Mouse (Mus musculus): Measurements from ENCODE around the gene Knop1. TPM values are rescaled to one million over a fixed set of nuclear protein-coding genes. Genes with fewer than 3 reads are reported as not detected.

Knop1 gene
- polyA plus RNA-seq, 1 experiment from 2014 or later, result 141 TPM

DNA sequence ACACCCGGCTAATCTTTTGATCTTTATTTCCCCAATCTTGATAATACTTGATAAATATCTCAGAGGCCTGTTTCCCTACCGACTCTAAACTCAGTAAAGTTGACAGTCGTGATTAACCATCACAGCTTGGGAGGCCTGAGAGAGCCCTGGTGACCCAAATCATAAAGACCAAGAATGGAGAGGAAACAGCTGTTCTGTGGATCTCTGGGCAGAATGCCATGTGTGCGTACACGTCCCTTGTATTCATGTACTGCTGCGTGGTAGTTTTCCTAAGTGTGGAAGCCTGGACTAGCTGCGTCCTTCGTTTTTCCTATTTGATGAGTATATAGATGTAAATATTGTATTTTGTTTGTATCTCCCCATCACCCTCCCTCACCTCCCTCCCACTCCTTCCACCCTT lies 48.2 kb downstream of the Knop1 start:
- Histone ChIP-seq H3K9me3 (replicated peaks) (no peaks in the 10 kb centered on the region), H3K36me3 (peaks cover 31% of the 10 kb centered on the region), H3K4me1 (peaks cover 19% of the 10 kb centered on the region), H3K4me3 (no peak overlapping the region), H3K27ac (replicated peaks) (no peak overlapping the region), H3K27me3 (ENCODE audit: low read depth, poor library complexity, severe bottlenecking) (no peaks in the 10 kb centered on the region)
- 92% methylated on average over 8 of the region's 8 CpGs for WGBS
- no peak for DNase-seq (ENCODE audit: low spot score)

DNA sequence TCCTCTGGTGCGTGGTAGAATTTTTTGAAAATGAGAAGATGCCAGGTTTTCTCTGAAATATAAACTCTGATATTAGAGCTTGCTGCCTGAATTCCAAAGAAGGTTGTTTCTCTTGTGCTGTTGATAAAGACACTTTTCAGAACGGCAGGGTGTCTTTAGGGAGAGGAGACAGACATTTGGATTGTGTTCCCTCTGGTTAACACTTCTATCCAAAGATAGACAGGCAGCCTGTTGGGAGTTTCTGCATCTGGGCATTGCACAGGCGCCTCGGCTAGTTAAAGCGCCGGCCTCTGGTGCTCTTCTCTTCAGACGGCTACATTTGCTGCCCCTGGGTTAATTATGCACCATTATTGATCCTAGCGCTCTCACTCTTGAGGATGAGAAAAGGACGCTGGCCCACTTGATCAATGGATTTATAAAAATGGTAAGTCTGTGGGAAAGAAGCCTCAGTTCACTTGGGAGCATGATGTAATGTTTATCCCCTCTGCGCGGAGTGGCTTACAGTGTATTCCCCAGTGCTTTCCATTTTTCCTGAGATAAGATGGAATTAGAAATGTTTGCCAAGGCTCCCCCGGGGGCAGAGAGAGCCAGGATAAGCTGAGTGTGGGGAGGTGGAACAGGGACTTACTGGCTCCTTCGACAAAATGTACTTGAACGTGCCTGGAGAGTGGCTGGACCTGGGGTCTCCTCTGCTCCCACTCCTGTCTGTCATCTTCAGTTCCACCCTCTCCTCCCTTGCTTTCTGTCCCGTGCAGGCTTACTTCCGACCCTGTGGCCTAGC lies 49.2 kb downstream of the Knop1 start:
- H3K27ac ChIP-seq (replicated peaks), result peak overlapping the region; percentile 42; the same call in 1 of the 2 replicates
- 78% methylated on average over 16 of the region's 16 CpGs for WGBS
- H3K4me3 ChIP-seq, result no peak overlapping the region
- peak; percentile 21 for DNase-seq (ENCODE audit: low spot score)
- H3K27me3 ChIP-seq (ENCODE audit: low read depth, poor library complexity, severe bottlenecking), result no peaks in the 10 kb centered on the region
- peaks cover 13% of the 10 kb centered on the region for H3K4me1 ChIP-seq
- no peaks in the 10 kb centered on the region for H3K9me3 ChIP-seq (replicated peaks)
- H3K36me3 ChIP-seq, result peaks cover 41% of the 10 kb centered on the region

DNA sequence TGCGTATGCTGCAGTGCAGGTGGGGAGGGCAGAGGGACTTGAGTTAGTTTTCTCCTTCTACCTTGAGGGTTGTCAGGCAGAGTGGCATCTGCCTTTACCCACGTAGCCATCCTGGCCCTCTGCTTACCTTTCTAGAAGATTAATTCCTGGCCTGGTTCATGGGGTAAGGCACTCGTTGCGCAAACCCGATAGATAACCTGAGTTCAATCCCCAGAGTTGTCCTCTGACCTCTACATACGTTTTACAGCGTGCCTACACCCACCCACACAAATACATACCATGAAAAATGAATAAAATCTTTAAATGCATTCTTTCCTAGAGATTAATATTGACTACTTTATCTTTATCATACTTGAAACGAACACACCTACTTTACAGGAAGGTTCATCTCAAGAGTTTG lies 52.6 kb downstream of the Knop1 start:
- DNase-seq (ENCODE audit: low spot score), result no peak
- Histone ChIP-seq H3K36me3 (peaks cover 38% of the 10 kb centered on the region), H3K9me3 (replicated peaks) (no peaks in the 10 kb centered on the region), H3K27ac (replicated peaks) (no peak overlapping the region), H3K27me3 (ENCODE audit: low read depth, poor library complexity, severe bottlenecking) (no peaks in the 10 kb centered on the region), H3K4me3 (no peak overlapping the region), H3K4me1 (peaks cover 13% of the 10 kb centered on the region)
- WGBS, result 93% methylated on average over 8 of the region's 8 CpGs

DNA sequence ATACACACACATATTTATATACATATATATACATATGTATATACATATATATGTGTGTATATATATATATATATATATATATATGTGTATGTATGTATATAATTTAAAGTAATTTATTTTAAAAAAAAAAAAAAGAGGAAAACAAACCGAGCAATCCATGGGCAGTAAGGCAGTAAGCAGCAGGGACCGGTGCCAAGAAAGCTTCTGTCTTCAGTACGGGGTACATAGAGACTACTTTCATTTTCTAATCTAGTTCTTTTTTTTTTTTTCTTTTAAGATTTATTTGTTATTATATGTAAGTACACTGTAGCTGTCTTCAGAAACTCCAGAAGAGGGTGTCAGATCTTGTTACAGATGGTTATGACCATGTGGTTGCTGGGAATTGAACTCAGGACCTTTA lies 54.3 kb downstream of the Knop1 start:
- 97% methylated on average over 3 of the region's 3 CpGs for WGBS

DNA sequence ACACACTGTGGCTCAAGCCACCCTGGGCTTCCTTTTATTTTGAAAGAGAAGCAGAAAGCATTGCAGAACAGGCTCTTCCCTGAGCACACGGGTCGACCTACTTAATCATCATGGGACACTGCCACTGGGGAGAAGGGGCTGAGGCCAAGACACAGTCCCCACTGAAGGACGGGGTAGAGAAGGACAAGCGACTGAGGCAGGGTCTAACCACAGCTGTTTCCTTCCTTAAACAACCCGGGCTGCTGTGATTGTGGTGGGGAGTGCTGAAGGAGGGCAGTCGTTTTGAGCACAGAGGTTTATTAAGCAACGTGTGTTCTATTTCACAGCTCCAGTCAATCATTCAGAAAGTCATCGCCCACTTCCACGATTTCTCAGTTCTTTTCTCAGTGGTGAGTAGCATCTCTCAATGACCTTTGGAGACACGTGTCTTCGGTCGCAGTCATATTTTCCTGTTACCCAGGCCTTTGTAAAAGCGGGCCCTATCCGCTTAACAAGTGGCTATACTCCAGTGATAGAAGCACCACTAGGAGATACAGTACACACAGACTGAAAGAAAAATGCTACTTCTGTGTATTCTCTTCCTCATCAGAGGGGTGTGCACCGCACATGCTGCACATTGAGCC lies 55.8 kb downstream of the Knop1 start:
- Histone ChIP-seq H3K27ac (replicated peaks) (no peak overlapping the region), H3K36me3 (peaks cover 54% of the 10 kb centered on the region), H3K9me3 (replicated peaks) (no peaks in the 10 kb centered on the region), H3K4me1 (peaks cover 7% of the 10 kb centered on the region), H3K4me3 (no peak overlapping the region), H3K27me3 (ENCODE audit: low read depth, poor library complexity, severe bottlenecking) (no peaks in the 10 kb centered on the region)
- no peak for DNase-seq (ENCODE audit: low spot score)
- 92% methylated on average over 15 of the region's 15 CpGs for WGBS

More for the DNA sequence above, 54.3 kb downstream of the Knop1 start:
- no peak for DNase-seq (ENCODE audit: low spot score)
- H3K36me3 ChIP-seq, result peaks cover 46% of the 10 kb centered on the region
- H3K27ac ChIP-seq (replicated peaks), result no peak overlapping the region
- H3K9me3 ChIP-seq (replicated peaks), result no peaks in the 10 kb centered on the region
- no peak overlapping the region for H3K4me3 ChIP-seq
- peaks cover 8% of the 10 kb centered on the region for H3K4me1 ChIP-seq
- no peaks in the 10 kb centered on the region for H3K27me3 ChIP-seq (ENCODE audit: low read depth, poor library complexity, severe bottlenecking)

DNA sequence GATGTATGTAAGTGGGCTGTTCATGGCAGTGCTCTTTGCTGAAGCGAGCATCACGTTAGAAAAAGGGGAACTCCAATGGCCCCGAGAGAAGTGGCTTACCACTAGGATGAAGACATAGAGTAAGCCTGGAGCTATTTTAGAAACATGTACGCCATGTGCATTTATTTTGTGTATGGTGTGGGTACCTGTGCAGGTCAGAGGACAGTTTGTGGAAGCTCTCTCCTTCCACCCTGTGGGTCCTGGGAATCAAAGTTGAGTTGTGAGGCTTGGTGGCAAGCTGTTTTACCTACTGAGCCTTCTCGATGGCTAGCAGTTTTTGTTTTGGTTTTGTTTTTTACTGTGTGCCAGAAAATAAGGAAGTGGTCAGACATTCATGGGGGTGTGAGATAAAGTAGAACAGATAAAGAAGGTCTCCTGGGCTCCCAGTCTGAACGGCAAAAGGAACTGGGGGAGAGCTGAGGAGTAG lies 57.9 kb downstream of the Knop1 start:
- Histone ChIP-seq H3K4me3 (no peak overlapping the region), H3K36me3 (peaks cover 53% of the 10 kb centered on the region), H3K9me3 (replicated peaks) (no peaks in the 10 kb centered on the region), H3K27ac (replicated peaks) (no peak overlapping the region), H3K27me3 (ENCODE audit: low read depth, poor library complexity, severe bottlenecking) (no peaks in the 10 kb centered on the region), H3K4me1 (peaks cover 8% of the 10 kb centered on the region)
- DNase-seq (ENCODE audit: low spot score), result no peak
- WGBS, result 92% methylated on average over 6 of the region's 6 CpGs

DNA sequence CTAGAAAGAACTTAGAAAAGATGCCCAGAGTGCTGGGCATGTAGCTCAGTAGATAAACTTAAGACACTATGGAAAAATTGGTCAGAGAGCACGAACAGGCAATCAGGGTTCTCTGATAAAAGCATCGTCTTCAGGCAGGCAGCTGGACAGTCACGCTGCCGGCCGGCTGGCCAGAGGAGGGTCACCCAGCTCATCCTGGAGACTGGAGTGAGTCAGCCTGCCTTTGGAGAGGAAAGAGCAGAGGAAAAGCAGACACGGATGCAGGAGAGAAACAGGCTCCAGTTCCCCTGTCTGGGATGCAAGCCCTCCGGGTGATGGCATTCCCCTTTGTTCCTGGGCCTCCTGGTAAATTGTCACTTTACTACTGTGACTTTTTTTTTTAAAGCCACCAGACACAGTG lies 58.5 kb downstream of the Knop1 start:
- Histone ChIP-seq H3K27ac (replicated peaks) (no peak overlapping the region), H3K27me3 (ENCODE audit: low read depth, poor library complexity, severe bottlenecking) (no peaks in the 10 kb centered on the region), H3K4me1 (peaks cover 8% of the 10 kb centered on the region), H3K36me3 (peaks cover 55% of the 10 kb centered on the region), H3K4me3 (no peak overlapping the region), H3K9me3 (replicated peaks) (no peaks in the 10 kb centered on the region)
- 85% methylated on average over 7 of the region's 7 CpGs for WGBS
- DNase-seq (ENCODE audit: low spot score), result no peak

DNA sequence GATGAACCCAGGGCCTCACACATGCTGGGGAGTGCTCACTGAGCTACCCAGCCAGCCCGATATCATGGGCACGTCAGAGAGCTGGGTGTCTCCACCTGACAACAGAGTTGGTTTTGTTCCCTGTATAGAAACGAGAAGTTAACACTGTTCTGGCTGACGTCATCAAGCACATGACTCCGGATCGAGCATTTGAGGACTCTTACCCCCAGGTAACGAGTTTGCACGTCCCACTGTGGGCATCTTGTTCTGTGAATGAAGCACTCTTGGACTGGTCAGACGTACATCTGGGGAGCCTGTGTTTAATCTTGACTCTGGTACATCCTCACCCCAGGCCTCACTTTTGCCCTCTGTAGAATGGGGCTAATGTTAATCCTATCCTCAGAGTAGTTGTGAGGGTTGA lies 59.2 kb downstream of the Knop1 start:
- Histone ChIP-seq H3K9me3 (replicated peaks) (no peaks in the 10 kb centered on the region), H3K36me3 (peaks cover 53% of the 10 kb centered on the region), H3K27me3 (ENCODE audit: low read depth, poor library complexity, severe bottlenecking) (no peaks in the 10 kb centered on the region), H3K27ac (replicated peaks) (no peak overlapping the region), H3K4me1 (peaks cover 8% of the 10 kb centered on the region), H3K4me3 (no peak overlapping the region)
- DNase-seq (ENCODE audit: low spot score), result no peak
- WGBS, result 94% methylated on average over 9 of the region's 9 CpGs

DNA sequence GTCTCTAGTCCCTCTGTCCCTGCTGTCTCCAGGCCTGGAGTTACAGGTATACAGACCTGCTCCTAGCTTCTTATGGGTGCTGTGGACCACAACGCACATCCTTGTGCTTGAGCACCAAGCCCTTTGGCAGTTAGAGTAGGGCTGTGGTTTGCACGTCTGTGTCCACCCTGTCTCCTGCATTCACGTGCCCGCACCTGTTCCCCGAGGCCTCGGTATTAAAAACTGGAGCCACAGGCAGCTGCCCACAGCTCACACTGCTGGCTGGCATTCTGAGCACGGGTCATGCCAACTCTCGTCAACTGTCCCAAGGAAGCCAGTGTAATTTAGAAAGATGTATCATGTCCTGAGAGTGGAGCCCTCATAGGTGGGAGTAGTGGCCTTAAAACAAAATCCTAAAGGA lies 60.3 kb downstream of the Knop1 start:
- WGBS, result 97% methylated on average over 8 of the region's 8 CpGs
- H3K36me3 ChIP-seq, result peaks cover 55% of the 10 kb centered on the region

DNA sequence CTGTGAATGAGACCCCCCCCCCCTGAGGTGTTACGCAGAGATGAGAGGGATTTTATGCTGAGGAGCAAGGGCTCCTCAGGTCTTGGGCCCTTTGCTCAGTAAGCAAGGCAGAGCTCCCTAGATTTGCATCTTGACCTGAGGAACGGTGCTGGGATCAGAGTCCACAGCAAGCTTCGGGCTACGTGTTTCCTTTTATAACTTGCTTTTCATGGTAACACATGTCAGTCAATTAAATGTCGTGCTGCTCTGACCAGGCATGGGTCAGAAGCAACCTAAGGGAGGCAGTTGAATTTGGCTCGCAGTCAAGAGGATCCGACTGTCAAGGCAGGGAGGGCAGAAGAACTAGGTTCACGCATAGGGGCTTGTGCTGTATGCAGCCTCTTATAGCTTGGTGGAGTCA lies 62.2 kb downstream of the Knop1 start:
- H3K27me3 ChIP-seq (ENCODE audit: low read depth, poor library complexity, severe bottlenecking), result no peaks in the 10 kb centered on the region
- H3K9me3 ChIP-seq (replicated peaks), result no peaks in the 10 kb centered on the region
- peaks cover 10% of the 10 kb centered on the region for H3K4me1 ChIP-seq
- peaks cover 50% of the 10 kb centered on the region for H3K36me3 ChIP-seq
- H3K27ac ChIP-seq (replicated peaks), result 0 out of 2 replicates have a peak overlapping the region, but pooled peaks have one; percentile 17
- H3K4me3 ChIP-seq, result no peak overlapping the region
- WGBS, result 90% methylated on average over 8 of the region's 8 CpGs
- DNase-seq (ENCODE audit: low spot score), result no peak

More for the DNA sequence above, 60.3 kb downstream of the Knop1 start:
- H3K4me3 ChIP-seq, result no peak overlapping the region
- no peaks in the 10 kb centered on the region for H3K9me3 ChIP-seq (replicated peaks)
- H3K4me1 ChIP-seq, result peaks cover 8% of the 10 kb centered on the region
- H3K27me3 ChIP-seq (ENCODE audit: low read depth, poor library complexity, severe bottlenecking), result no peaks in the 10 kb centered on the region
- no peak for DNase-seq (ENCODE audit: low spot score)
- no peak overlapping the region for H3K27ac ChIP-seq (replicated peaks)

Other genes with a start within 250 kb of the Knop1 start
- gene Gde1, start 150.5 kb downstream of the Knop1 start, polyA plus RNA-seq (2016; fragmentation: Nextera tagmentation; extraction: Ambion mirVana), result 78.0 and 90.9 TPM in 2 replicates
- gene Ccp110, start 143.7 kb downstream of the Knop1 start, polyA plus RNA-seq (2016; fragmentation: Nextera tagmentation; extraction: Ambion mirVana), result 33.0 and 40.4 TPM in 2 replicates
- gene Vps35l, start 116.0 kb downstream of the Knop1 start, polyA plus RNA-seq (2016; fragmentation: Nextera tagmentation; extraction: Ambion mirVana), result 68.6 and 84.0 TPM in 2 replicates
- 3.9 and 6.2 TPM in 2 replicates for gene Iqck, start 502 bp downstream of the Knop1 start, polyA plus RNA-seq (2016; fragmentation: Nextera tagmentation; extraction: Ambion mirVana)
- 10.1 and 13.6 TPM in 2 replicates for gene Gprc5b, start 139.0 kb upstream of the Knop1 start, polyA plus RNA-seq (2016; fragmentation: Nextera tagmentation; extraction: Ambion mirVana)